Mouse (Mus musculus) activated CD4-positive, CD25-positive, alpha-beta regulatory T cell, adult 4 months (primary cell): ENCODE results near the gene Dph2. TPM values are rescaled to one million over a fixed set of nuclear protein-coding genes. Genes with fewer than 3 reads are reported as not detected.

Experiments
- polyA plus RNA-seq, 2 experiments: library from polyadenylated mRNA; unstranded; fragments of 100-300 nt; shearing (Covaris generic); gene quantifications; one replicate each; pipeline ENCODE4 v1.2.1; 2017

The Dph2 gene
- polyA plus RNA-seq, 2 experiments from 2014 or later: 21.1 to 25.4 TPM

Other genes with a start within 250 kb of the Dph2 start
- gene Dmap1, start 209.8 kb downstream of the Dph2 start, polyA plus RNA-seq: 10 to 100 TPM; 21.4 to 24.9 TPM
- not detected for gene Gm12845, start 167.6 kb downstream of the Dph2 start, polyA plus RNA-seq
- gene Klf17, start 126.4 kb downstream of the Dph2 start, polyA plus RNA-seq: not detected
- gene Slc6a9, start 57.5 kb downstream of the Dph2 start, polyA plus RNA-seq: under 1 TPM in 1 of 2 experiments, not detected in 1; 0.51 TPM
- gene Ccdc24, start 19.5 kb downstream of the Dph2 start, polyA plus RNA-seq: not detected
- not detected for gene B4galt2, start 8.5 kb downstream of the Dph2 start, polyA plus RNA-seq
- 100 to 1,000 TPM in 1 of 2 experiments, 10 to 100 TPM in 1; 75.9 to 111 TPM for gene Atp6v0b, start 4.7 kb downstream of the Dph2 start, polyA plus RNA-seq
- gene Ipo13, start 23.0 kb upstream of the Dph2 start, polyA plus RNA-seq: 10 to 100 TPM; 13.7 to 15.6 TPM
- not detected for gene Artn, start 37.7 kb upstream of the Dph2 start, polyA plus RNA-seq
- under 1 TPM; 0.77 to 0.85 TPM for gene St3gal3, start 242.9 kb upstream of the Dph2 start, polyA plus RNA-seq